Mouse (Mus musculus): Measurements from ENCODE around the gene 6330409D20Rik. TPM values are rescaled to one million over a fixed set of nuclear protein-coding genes. Genes with fewer than 3 reads are reported as not detected.

Gene 6330409D20Rik
- under 1 TPM in 1 of 2 experiments, not detected in 1; 0.99 TPM for polyA plus RNA-seq (2017; shearing (Covaris generic))

- ATAC-seq: no peak
Measured at GRCm38 (mm10) chr2:32740916-32741272, at the start of gene 6330409D20Rik. Gene 6330409D20Rik (minus strand): TSS chr2:32741016.

DNA sequence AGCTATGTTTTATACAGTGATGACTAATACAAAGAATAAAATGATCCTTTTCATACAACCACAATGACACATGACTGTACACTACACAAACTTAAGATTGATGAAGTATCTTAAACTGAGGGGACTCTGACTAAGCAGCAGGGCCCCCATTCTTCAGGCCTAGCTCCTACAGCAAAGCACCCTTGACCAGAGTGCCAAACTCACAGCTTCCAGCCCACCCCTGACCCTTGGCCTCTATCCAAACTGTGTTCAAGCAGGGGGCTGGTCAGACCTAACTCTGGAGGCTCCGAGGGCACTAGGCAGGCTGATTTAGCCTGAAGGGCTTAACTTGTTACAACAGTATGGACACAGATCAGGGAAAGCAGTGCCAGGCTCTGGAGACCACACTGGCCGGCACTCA is 47.8 kb upstream of the 6330409D20Rik start:
- no peak for ATAC-seq

GRCm38 (mm10) chr2:32787176-32787575 is 46.4 kb upstream of the 6330409D20Rik start:
- no peak for ATAC-seq

DNA sequence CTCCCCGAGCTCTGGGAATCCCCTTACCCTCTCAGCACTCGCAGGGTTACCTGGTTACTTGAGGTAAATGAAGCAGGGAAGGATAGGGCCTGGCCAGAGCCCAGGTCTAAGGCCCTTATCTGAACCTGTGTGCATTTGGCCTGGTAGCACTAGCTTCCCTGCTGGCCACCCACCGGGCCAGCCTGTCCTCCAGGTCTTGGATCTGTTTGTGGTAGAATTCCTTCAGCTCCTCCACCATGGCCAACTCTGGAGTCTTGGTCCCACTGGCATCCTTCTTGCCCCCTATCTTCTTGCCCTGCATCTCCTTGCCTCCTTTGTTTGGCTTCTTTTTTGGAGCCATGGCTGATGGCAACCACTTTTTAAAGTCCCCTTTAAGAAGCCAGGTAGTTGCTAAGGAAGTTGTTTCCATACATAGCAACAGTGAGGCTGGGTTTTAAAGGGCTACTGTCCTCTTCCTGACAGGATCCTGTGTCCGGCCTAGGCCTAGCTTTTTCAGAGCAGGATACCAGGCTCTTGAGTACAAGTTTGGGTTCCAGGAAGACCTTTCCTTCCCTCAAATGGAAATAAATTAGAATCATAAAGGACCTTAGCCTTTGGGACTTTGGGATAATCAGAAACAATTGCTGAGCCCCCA is 43.3 kb upstream of the 6330409D20Rik start, which contains the start of gene Cfap157:
Gene Cfap157 (minus strand): TSS at position 381 of the 634 bp plus-strand sequence.
- no peak for ATAC-seq

- no peak for ATAC-seq
Measured at GRCm38 (mm10) chr2:32781710-32782109, 40.9 kb upstream of the 6330409D20Rik start.

DNA sequence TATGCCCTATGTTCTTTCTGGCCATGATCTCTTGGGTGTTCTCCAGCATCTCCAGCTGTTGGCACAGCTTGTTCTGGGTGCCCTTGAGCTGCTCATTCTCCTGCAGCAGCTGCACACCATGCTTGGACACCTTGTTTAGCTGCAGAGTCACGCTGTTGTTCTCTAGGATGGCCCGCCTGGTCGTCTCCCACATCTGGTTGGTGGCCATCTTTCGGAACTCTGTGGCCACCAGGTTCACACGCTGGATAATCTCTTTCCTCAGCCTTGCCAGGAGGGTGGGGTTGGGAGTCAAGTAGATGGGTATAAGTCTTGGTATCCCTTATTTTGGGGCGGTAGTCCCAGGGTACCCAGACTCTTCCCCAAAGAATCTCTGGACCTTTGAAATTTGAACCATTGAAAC is 38.9 kb upstream of the 6330409D20Rik start:
- no peak for ATAC-seq

- no peak for ATAC-seq
Measured at GRCm38 (mm10) chr2:32779131-32779530, 38.3 kb upstream of the 6330409D20Rik start.

- ATAC-seq: no peak
Measured at GRCm38 (mm10) chr2:32778081-32778480, 37.3 kb upstream of the 6330409D20Rik start.

DNA sequence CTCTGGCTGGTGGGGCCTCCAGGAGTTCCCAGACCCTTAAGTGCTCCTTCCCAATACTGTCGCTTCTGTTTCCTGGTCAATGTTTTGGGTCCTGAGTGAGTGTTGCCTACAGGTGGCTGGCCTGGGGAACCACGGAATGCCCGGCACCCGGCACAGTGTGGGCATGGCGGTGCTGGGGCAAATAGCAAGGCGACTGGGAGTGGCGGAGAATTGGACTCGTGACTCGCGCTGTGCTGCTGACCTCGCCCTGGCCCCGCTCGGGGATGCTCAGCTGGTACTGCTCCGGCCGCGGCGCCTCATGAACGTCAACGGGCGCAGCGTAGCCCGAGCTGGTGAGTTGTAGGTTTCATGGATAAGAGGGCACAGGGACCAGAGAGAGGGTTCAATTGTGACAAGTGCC is 35.4 kb upstream of the 6330409D20Rik start:
- ATAC-seq: no peak

DNA sequence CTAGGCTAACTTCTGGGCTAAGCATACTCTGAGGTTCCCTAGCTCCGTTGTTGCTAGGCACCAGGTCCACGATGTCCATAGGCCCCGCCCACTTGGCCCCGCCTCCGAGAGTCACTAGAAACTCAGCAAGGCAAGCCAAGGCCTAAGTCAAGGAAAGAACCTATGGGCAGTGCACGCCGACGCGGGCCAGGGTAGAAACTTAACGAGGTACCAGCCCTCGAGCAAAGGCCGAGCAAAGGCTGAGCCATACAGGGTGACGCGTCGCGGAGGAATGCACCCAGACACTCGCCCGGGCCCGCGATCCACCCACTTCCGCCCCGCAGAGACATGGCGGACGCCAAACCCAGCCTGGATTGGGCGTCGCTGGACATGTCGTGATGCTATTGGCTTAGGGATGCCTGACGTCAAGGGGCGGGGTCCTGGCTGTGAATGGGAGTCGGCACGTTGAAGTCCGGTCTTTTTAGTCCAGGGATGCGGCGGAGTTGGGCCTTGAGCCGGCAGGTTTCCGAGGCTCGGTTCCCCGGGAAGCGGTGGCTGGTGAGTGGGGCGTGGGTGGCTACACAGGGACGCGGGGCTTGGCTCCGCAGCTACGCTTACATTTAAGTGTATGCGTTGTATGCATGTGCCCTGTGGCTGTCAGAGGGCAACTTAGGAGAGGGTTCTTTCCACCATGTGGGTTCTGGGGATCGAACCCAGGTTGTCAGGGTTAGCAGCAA is 34.7 kb upstream of the 6330409D20Rik start, which contains the start of the genes Ttc16 and Ptrh1:
Gene Ttc16 (minus strand): TSS at position 275 of the 716 bp plus-strand sequence.
Gene Ptrh1 (plus strand): TSS at position 428 of the 716 bp plus-strand sequence.
- ATAC-seq: peak; percentile 94

- no peak for ATAC-seq
Measured at GRCm38 (mm10) chr2:32772626-32773279, 31.9 kb upstream of the 6330409D20Rik start.

DNA sequence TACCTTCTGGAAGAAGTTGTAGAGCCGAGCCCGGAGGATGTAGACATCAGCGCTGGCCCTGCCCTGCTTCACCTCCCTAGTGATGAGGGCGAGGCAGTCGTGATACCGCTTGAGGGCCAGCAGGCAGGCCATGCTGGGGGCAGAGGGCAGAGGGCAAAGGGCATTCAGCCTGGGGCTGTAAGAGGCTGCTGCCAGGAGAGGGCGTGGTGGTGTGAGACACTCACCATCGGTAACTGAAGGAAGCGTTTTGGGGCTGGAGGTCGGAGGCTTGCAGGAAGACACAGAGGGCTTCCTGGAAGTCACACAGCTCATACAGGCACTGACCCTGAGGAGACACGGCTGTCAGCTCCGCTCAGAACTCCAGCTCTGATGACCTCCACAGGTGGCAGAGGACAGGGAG is 31.1 kb upstream of the 6330409D20Rik start:
- no peak for ATAC-seq

DNA sequence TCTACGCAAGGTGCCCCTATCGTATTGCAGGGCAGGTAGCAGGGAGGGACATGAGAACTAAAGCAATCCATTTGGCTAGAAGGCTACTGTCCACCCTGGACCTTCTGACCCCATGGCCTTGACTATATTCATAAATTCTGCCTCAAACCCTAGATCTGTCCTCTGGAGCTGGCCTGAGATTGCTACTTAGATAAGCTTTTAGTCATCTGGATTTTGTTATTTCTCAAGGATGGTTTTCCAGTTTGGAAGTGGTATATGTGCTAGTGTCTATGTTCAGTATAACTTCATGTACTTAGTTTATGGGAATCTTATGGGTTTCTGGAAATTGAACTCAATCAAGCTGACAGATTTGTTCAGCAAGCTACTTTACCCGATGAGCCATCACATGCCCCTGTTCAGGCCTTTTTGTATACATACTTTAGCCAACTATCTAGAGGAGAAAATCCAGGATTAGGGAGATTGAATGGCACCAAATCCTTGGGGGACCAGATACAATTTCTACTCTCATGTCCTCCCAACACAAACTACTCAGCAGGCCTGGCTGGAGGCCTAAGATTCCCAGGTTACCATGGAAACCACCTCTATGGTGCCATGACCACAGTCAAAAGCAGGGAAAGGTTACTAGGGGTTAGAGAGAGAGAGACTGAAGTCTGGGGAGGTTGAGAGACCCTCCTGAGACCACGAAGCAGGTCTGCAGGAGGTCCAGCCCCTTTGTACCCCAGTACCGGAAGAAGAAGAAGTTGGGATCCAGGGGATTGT is 28.7 kb upstream of the 6330409D20Rik start:
- no peak for ATAC-seq

GRCm38 (mm10) chr2:32768661-32769285 is 28.0 kb upstream of the 6330409D20Rik start:
- ATAC-seq: no peak

DNA sequence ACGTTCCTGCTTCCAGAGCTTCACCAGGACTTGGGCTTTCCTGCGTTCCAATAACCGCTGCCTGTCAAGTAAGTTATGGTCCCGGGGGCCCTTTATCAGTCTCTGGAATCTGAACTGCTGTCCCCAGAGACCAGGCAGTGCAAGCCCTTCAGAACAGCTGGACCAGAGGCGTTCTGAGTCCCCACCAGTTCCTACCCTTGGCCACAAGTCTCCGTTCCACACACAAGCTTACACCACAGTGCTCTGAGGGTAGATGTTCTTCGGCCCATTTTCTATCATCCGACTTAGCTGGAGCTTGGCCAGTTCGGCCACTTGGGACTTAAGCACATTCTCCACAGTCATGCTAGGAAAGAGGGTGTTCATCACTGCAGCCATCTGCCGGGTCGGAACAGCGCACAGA is 26.4 kb upstream of the 6330409D20Rik start:
- ATAC-seq: no peak

DNA sequence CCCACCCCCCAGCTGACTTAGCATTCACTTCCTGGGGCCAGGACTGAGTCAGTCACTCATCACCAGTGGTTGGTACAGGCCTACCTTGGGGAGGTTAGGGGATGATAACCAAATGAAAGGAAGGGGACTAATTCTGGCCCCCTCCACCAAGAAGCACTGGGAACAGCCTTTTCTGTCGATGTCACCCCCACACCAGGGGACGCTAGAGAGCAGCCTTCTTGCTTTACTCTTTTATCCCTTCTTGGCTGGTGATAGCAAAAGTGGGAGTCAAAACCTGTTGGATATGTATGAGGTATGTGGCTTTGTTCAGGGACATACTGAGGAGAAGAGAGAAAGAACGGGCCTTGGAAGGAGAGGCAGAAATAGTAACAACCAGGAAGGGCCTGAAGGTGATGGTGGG is 22.5 kb upstream of the 6330409D20Rik start:
- ATAC-seq: no peak

- ATAC-seq: no peak
Measured at GRCm38 (mm10) chr2:32761859-32762258, 21.0 kb upstream of the 6330409D20Rik start.

- ATAC-seq: no peak
Measured at GRCm38 (mm10) chr2:32761361-32761760, 20.5 kb upstream of the 6330409D20Rik start.

DNA sequence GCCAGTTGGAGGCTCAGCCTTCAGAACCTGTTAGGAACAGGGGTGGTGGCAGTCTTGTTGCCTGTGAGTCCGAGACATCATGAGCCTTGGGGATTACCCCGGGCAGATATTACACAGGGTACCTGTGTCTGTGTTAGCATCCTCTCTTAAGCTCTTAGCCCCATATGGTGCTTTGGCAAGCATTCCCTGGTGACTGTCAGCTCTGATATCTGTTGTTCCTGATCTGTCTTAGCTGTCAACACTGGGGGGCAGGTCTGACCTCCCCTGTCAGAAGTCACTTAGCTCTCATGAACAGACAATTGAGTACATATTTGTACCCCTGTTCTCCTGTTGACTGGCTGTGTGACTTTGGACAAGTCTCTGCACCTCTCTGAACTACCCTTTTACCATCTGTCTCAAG is 18.2 kb upstream of the 6330409D20Rik start:
- no peak for ATAC-seq

- ATAC-seq: no peak
Measured at GRCm38 (mm10) chr2:32758503-32758902, 17.7 kb upstream of the 6330409D20Rik start.

DNA sequence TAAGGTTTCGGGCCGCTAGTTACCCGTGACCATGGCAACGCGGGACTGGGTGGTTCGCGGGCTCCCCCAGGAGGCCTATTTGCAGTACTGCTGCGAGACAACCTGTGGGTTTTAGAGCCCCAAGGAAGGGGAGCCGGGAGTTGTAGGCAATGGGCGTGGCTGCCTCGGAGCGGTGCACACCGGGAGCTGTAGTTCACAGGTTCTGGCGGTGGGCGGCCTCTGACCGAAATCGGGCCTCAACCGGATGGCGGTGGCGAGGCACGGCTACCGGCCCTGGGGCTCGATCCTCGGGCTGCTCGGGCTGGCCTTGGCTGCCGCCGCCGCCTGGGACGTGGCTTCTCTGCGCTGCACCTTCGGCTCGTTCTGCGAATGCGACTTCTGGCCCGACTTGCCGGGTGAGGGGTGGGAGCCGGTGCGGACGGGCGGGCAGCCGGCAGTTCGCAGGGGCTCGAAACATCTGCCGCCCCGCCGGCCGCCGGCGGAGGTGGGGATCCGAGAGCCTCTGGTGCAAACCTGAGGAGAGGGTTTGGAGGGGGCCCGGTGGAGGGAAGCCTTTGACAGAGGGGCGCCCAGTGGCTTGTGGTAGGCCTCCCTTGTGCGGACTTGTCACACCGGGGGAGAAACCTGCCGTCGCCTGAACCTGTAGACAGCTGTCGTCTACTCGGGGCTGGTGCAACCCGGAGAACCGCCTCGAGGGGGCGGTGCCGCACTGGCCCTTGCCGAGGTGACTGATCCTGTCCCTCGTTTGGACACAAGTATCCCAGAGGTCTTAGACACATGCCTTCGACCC is 16.4 kb upstream of the 6330409D20Rik start, which contains the start of gene Tor2a:
Gene Tor2a (plus strand): TSS at position 179 of the 790 bp plus-strand sequence.
- ATAC-seq: peak; percentile 98
